ENCODE assay signal across 37 mouse cellular contexts in the genomic region with DNA sequence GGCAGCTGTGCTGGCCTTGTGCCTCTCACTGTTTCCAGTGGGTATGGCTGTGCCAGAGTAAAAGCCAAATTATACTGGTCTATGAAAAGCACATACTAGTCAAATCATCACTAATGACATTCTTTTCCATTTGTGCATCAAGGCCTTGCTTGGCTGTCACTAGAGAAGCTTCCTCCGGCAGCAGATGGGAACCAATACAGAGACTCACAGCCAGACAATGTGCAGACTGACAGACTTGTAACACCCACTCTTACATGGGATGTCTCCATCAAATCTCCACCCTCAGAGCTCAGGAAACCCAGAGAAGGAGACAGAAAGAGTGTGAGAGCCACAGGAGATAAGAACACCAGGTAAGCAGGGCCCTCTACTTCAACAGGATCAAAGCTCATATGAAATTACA. TPM values are rescaled to one million over a fixed set of nuclear protein-coding genes. Genes with fewer than 3 reads are reported as not detected.
DNase-seq lines count a peak whose midpoint lies in the region; ATAC-seq and TF ChIP-seq lines count a peak whose summit lies in the region.
"Had no signal": no experiment of that assay in that cellular context is flagged by ENCODE, and none has a peak within 500 bp of the region (broad histone marks: within the 10 kb centered on the region; RNA-seq: fewer than 3 reads in every experiment).

No protein-coding gene starts in this region.

- WGBS in forebrain, postnatal 0 days, result 74% methylated on average over 1 of the region's 1 CpGs
- 93% methylated on average over 1 of the region's 1 CpGs for WGBS in forebrain, embryonic 10.5 days

- no peaks in the 10 kb centered on the region for H3K9me3 ChIP-seq in forebrain, postnatal 0 days (ENCODE audit: low read length)
- peaks cover 7% of the 10 kb centered on the region for H3K9me3 ChIP-seq in forebrain, embryonic 10.5 days
- H3K9me3 ChIP-seq: heart, embryonic 10.5 days; heart, embryonic 15.5 days; limb, embryonic 10.5 days; limb, embryonic 15.5 days; liver, embryonic 13.5 days; midbrain, embryonic 12.5 days; neural tube, embryonic 13.5 days had no signal

- DNase-seq in forebrain, postnatal 0 days, result no peak
- no peak for DNase-seq in forebrain, embryonic 10.5 days (ENCODE audit: extremely low spot score, low spot score)
- peak; percentile 41 for DNase-seq in layer of hippocampus, adult 11-12 months (ENCODE audit: low spot score)
- no peak for DNase-seq in layer of hippocampus, adult 9-10 months (ENCODE audit: low spot score)
- peak; percentile 76 for DNase-seq in layer of hippocampus, adult 9-11 months
- DNase-seq in ovary, adult 18-20 months (ENCODE audit: low spot score), result no peak
- no peak for DNase-seq in left cerebral cortex, adult 9 months (ENCODE audit: low spot score in 2 of 2)
- DNase-seq: cerebellum, adult 11-12 months; cerebellum, adult 9-11 months; heart, adult 11 months; kidney, adult 18-20 months; kidney, postnatal 36 days; liver, embryonic 13.5 days; lung, adult 18-20 months; lung, postnatal 4 days; thymus, adult 2 months; thymus, postnatal 36 days had no signal

- no peak for TF ChIP-seq CTCF in forebrain, postnatal 0 days (IDR thresholded peaks at IDR 0.05; ENCODE audit: low read depth)

- no peak overlapping the region for H3K4me2 ChIP-seq in forebrain, postnatal 0 days (ENCODE audit: low read depth)
- H3K4me2 ChIP-seq: embryonic facial prominence, embryonic 13.5 days; heart, embryonic 15.5 days; limb, embryonic 15.5 days; liver, embryonic 13.5 days; midbrain, embryonic 12.5 days; neural tube, embryonic 13.5 days had no signal

- H3K27ac ChIP-seq in forebrain, postnatal 0 days (ENCODE audit: low read depth, low read length), result no peak overlapping the region
- no peak overlapping the region for H3K27ac ChIP-seq in forebrain, embryonic 10.5 days
- H3K27ac ChIP-seq: embryonic facial prominence, embryonic 13.5 days; heart, embryonic 10.5 days; heart, embryonic 15.5 days; limb, embryonic 10.5 days; limb, embryonic 15.5 days; liver, embryonic 13.5 days; midbrain, embryonic 12.5 days; neural tube, embryonic 13.5 days had no signal

- no peak overlapping the region for H3K4me3 ChIP-seq in forebrain, postnatal 0 days (ENCODE audit: low read depth, low read length)
- no peak overlapping the region for H3K4me3 ChIP-seq in forebrain, embryonic 10.5 days
- H3K4me3 ChIP-seq: embryonic facial prominence, embryonic 13.5 days; heart, embryonic 10.5 days; heart, embryonic 15.5 days; limb, embryonic 10.5 days; limb, embryonic 15.5 days; liver, embryonic 13.5 days; megakaryocyte, embryonic 14.5 days; midbrain, embryonic 12.5 days; neural tube, embryonic 13.5 days had no signal

- H3K4me1 ChIP-seq in forebrain, postnatal 0 days (ENCODE audit: insufficient read depth), result no peaks in the 10 kb centered on the region
- no peaks in the 10 kb centered on the region for H3K4me1 ChIP-seq in forebrain, embryonic 10.5 days
- H3K4me1 ChIP-seq: embryonic facial prominence, embryonic 13.5 days; heart, embryonic 10.5 days; heart, embryonic 15.5 days; limb, embryonic 10.5 days; limb, embryonic 15.5 days; liver, embryonic 13.5 days; megakaryocyte, embryonic 14.5 days; midbrain, embryonic 12.5 days; neural tube, embryonic 13.5 days had no signal

- H3K36me3 ChIP-seq in forebrain, postnatal 0 days (ENCODE audit: insufficient read depth), result no peaks in the 10 kb centered on the region
- no peaks in the 10 kb centered on the region for H3K36me3 ChIP-seq in forebrain, embryonic 10.5 days (replicated peaks)
- H3K36me3 ChIP-seq: embryonic facial prominence, embryonic 13.5 days; heart, embryonic 10.5 days; heart, embryonic 15.5 days; limb, embryonic 10.5 days; limb, embryonic 15.5 days; liver, embryonic 13.5 days; midbrain, embryonic 12.5 days; neural tube, embryonic 13.5 days had no signal

- no peaks in the 10 kb centered on the region for H3K27me3 ChIP-seq in forebrain, postnatal 0 days (ENCODE audit: insufficient read depth, low read length)
- no peaks in the 10 kb centered on the region for H3K27me3 ChIP-seq in forebrain, embryonic 10.5 days (ENCODE audit: poor library complexity, severe bottlenecking)
- H3K27me3 ChIP-seq: embryonic facial prominence, embryonic 13.5 days; heart, embryonic 15.5 days; limb, embryonic 15.5 days; liver, embryonic 13.5 days; megakaryocyte, embryonic 14.5 days; midbrain, embryonic 12.5 days; neural tube, embryonic 13.5 days had no signal

- ATAC-seq in forebrain, postnatal 0 days, result peak; percentile 55
- ATAC-seq: forebrain, embryonic 16.5 days; hindbrain, embryonic 16.5 days; lung, postnatal 0 days had no signal

- H3K9ac ChIP-seq in forebrain, postnatal 0 days, result no peak overlapping the region
- H3K9ac ChIP-seq: embryonic facial prominence, embryonic 13.5 days; heart, embryonic 15.5 days; limb, embryonic 15.5 days; liver, embryonic 13.5 days; midbrain, embryonic 12.5 days; neural tube, embryonic 13.5 days had no signal

RNA-seq across cellular contexts. Expression of a gene that starts 7.3 kb away (rescaled TPM):
- 0.46 and 0.52 TPM in 2 replicates for total RNA-seq in forebrain, postnatal 0 days (2014; rRNA removed)
- 0.21 and 0.45 TPM in 2 replicates for polyA plus RNA-seq in forebrain, postnatal 0 days (2015; fragmentation: Nextera tagmentation; extraction: Ambion mirVana)
- polyA plus RNA-seq in forebrain, embryonic 10.5 days (2016; fragmentation: Nextera tagmentation; extraction: Ambion mirVana), result 0.17 and 0.26 TPM in 2 replicates
- total RNA-seq: adrenal gland, adult 18-20 months; common myeloid progenitor, adult 5-6 weeks; heart, postnatal 25 days; MEL had no signal
- polyA plus RNA-seq: limb, embryonic 10.5 days; liver, embryonic 13.5 days; thymus, adult 2 months had no signal

RNA-seq across cellular contexts. Expression of a gene that starts 24.6 kb away (rescaled TPM):
- not detected in 2 replicates for total RNA-seq in forebrain, postnatal 0 days (2014; rRNA removed)
- not detected in 2 replicates for polyA plus RNA-seq in forebrain, postnatal 0 days (2015; fragmentation: Nextera tagmentation; extraction: Ambion mirVana)
- polyA plus RNA-seq in forebrain, embryonic 10.5 days (2016; fragmentation: Nextera tagmentation; extraction: Ambion mirVana), result not detected in 2 replicates
- total RNA-seq: adrenal gland, adult 18-20 months; common myeloid progenitor, adult 5-6 weeks; heart, postnatal 25 days; MEL had no signal
- polyA plus RNA-seq: forebrain, embryonic 11.5 days; heart, embryonic 10.5 days; heart, embryonic 15.5 days; hindbrain, embryonic 11.5 days; hindbrain, embryonic 16.5 days; intestine, embryonic 14.5 days; kidney, embryonic 16.5 days; limb, embryonic 10.5 days; limb, embryonic 15.5 days; liver, embryonic 13.5 days; lung, postnatal 0 days; midbrain, embryonic 12.5 days; neural tube, embryonic 13.5 days; stomach, embryonic 16.5 days; thymus, adult 2 months had no signal

Comparison
In these comparisons a context has a peak if more than half of its experiments do, and no peak if none do; other contexts are left out.
1. DNase-seq: peak in layer of hippocampus, adult 11-12 months (single experiment) and layer of hippocampus, adult 9-11 months (single experiment); none in forebrain, postnatal 0 days (single experiment), forebrain, embryonic 10.5 days (single experiment), layer of hippocampus, adult 9-10 months (single experiment), ovary, adult 18-20 months (single experiment) and left cerebral cortex, adult 9 months (0 of 2).